Mouse (Mus musculus) ovary, adult 18-20 months (tissue): ENCODE data around the gene Trim58.

ENCODE experiments used
- DNase-seq: peaks from one replicate; pipeline ENCODE4 v3.0.0; 2022; ENCODE audit warnings: low spot score, mixed read lengths

Trim58 gene

GRCm38 (mm10) chr11:58655151-58655550 is 14.9 kb downstream of the Trim58 start:
- DNase-seq: no peak

- DNase-seq: no peak
Measured at GRCm38 (mm10) chr11:58658596-58658995, 18.3 kb downstream of the Trim58 start, which contains the start of gene Olfr322. TSS of gene Olfr322 (plus strand) at chr11:58658782.

- no peak for DNase-seq
Measured at GRCm38 (mm10) chr11:58669252-58669651, 29.0 kb downstream of the Trim58 start.

- DNase-seq: no peak
Measured at GRCm38 (mm10) chr11:58671825-58672224, 31.6 kb downstream of the Trim58 start.

GRCm38 (mm10) chr11:58680799-58681198 is 40.5 kb downstream of the Trim58 start, which contains the start of gene Olfr320:
TSS of gene Olfr320 (plus strand) at chr11:58681099.
- no peak for DNase-seq

- DNase-seq: no peak
Measured at GRCm38 (mm10) chr11:58698862-58699261, 58.6 kb downstream of the Trim58 start, which contains the start of gene Olfr319. TSS of gene Olfr319 (plus strand) at chr11:58699162.
